Mouse (Mus musculus): ENCODE results near the gene Cyb561a3. TPM values are rescaled to one million over a fixed set of nuclear protein-coding genes. Genes with fewer than 3 reads are reported as not detected.

The Cyb561a3 gene
- polyA plus RNA-seq, 1 experiment from 2014 or later, result 22.8 TPM

- H3K4me2 ChIP-seq (ENCODE audit: low read depth, low read length), result no peak overlapping the region
- H3K4me1 ChIP-seq (ENCODE audit: control insufficient read depth, insufficient read depth, low read length), result peaks cover 24% of the 10 kb centered on the region
- no peaks in the 10 kb centered on the region for H3K9me3 ChIP-seq (replicated peaks; ENCODE audit: control insufficient read depth, low read length)
- H3K27ac ChIP-seq (ENCODE audit: low read length), result peak overlapping the region; percentile 94
- peaks cover 14% of the 10 kb centered on the region for H3K36me3 ChIP-seq (ENCODE audit: control insufficient read depth, insufficient read depth)
- no peak for ATAC-seq (replicated peaks; ENCODE audit: extremely low read depth, insufficient read depth, low FRiP score)
- peak overlapping the region; percentile 98 for H3K9ac ChIP-seq (ENCODE audit: low read length)
- H3K27me3 ChIP-seq (ENCODE audit: control insufficient read depth, insufficient read depth, low read length), result no peaks in the 10 kb centered on the region
- WGBS, result 76% methylated on average over 18 of the region's 18 CpGs
- H3K4me3 ChIP-seq (ENCODE audit: low read length), result no peak overlapping the region
Measured at GRCm38 (mm10) chr19:10603660-10604523, 26.9 kb downstream of the Cyb561a3 start.

- H3K4me3 ChIP-seq (ENCODE audit: low read length), result peak overlapping the region; percentile 94
- peak overlapping the region; percentile 98 for H3K9ac ChIP-seq (ENCODE audit: low read length)
- H3K9me3 ChIP-seq (replicated peaks; ENCODE audit: control insufficient read depth, low read length), result no peaks in the 10 kb centered on the region
- WGBS, result 49% methylated on average over 3 of the region's 3 CpGs
- no peaks in the 10 kb centered on the region for H3K27me3 ChIP-seq (ENCODE audit: control insufficient read depth, insufficient read depth, low read length)
- H3K36me3 ChIP-seq (ENCODE audit: control insufficient read depth, insufficient read depth), result peaks cover 17% of the 10 kb centered on the region
- H3K27ac ChIP-seq (ENCODE audit: low read length), result peak overlapping the region; percentile 94
- ATAC-seq (replicated peaks; ENCODE audit: extremely low read depth, insufficient read depth, low FRiP score), result no peak
- H3K4me1 ChIP-seq (ENCODE audit: control insufficient read depth, insufficient read depth, low read length), result peaks cover 24% of the 10 kb centered on the region
- H3K4me2 ChIP-seq (ENCODE audit: low read depth, low read length), result peak overlapping the region; percentile 74
Measured at GRCm38 (mm10) chr19:10604534-10604933, 27.6 kb downstream of the Cyb561a3 start.

DNA sequence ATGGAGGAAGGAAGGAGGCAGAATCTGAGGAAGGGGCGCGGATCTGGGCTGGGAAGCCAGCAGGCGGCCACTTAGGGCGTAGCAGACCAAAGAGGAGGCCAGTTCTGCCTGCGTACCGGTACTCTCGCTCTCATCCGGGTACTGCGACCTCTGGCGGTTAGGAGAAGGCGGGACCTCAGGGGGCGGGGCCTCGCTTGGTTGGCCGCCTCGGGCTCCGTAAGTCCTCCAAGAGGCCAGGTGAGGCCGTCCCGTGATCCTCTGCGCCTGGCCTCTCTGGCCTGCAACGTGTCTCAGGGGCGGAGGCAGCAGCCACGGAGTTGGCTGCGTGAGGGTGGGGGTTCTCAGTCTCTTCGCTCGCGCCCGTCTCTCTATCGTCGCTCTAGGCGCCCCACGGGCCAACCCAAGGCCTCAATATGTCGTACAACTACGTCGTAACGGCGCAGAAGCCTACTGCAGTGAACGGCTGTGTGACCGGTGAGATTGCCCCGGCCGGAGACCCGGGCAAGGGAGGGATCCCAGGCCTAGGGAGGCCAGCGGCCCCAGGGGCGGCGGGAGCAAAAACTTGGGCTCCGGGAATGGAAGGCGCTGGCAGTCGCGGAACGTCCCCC is 28.4 kb downstream of the Cyb561a3 start, which contains the start of the genes Ddb1 and Tkfc:
Ddb1 (plus strand) TSS at position 35 of the 608 bp plus-strand sequence.
Tkfc (minus strand) TSS at position 362 of the 608 bp plus-strand sequence.
- peak within 1 kb of the TSS; percentile 96 for H3K27ac ChIP-seq (ENCODE audit: low read length)
- no peaks in the 10 kb centered on the region for H3K27me3 ChIP-seq (ENCODE audit: control insufficient read depth, insufficient read depth, low read length)
- peak within 1 kb of the TSS; percentile 94 for H3K4me3 ChIP-seq (ENCODE audit: low read length)
- peaks cover 24% of the 10 kb centered on the region for H3K36me3 ChIP-seq (ENCODE audit: control insufficient read depth, insufficient read depth)
- H3K4me1 ChIP-seq (ENCODE audit: control insufficient read depth, insufficient read depth, low read length), result peaks cover 24% of the 10 kb centered on the region
- ATAC-seq (replicated peaks; ENCODE audit: extremely low read depth, insufficient read depth, low FRiP score), result peak; percentile 97
- H3K9ac ChIP-seq (ENCODE audit: low read length), result peak within 1 kb of the TSS; percentile 98
- no peaks in the 10 kb centered on the region for H3K9me3 ChIP-seq (replicated peaks; ENCODE audit: control insufficient read depth, low read length)
- H3K4me2 ChIP-seq (ENCODE audit: low read depth, low read length), result peak within 1 kb of the TSS; percentile 74
- under 1% methylated on average over 49 of the region's 49 CpGs for WGBS

DNA sequence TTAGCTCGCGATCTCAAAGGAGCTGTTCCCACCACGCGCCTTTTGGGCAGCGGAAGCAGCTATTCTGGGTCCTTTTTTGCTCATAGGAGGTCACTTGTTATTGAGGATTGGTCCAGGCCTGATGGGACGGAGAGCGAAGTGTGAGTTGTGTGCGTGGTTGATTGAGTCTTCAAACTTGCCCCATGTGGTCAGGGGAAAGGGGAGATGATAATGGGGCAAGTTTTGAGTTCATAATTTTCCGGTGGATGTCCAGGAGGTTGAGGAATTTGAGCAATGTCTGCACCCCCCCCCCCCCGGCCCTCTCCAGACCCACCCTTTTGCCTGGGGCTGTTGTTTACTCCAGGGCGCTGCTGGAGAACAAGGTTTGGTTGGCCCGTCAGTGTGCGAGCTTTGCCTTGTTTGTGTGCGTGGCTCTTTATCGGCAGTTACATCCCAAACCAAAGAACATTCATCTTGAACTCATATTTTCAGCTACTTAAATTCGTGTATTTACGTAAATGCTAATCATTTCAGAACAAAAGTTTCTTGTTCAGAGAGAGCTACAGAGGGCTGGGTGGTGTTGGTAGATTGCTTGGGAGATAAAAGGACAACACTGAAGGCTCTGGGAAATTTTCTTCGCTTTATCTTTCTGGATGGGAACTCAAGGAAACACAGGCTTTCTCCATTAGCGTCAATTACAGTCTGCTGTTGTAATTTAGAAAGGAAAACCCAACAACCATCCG is 29.1 kb downstream of the Cyb561a3 start:
- H3K4me1 ChIP-seq (ENCODE audit: control insufficient read depth, insufficient read depth, low read length), result peaks cover 24% of the 10 kb centered on the region
- no peaks in the 10 kb centered on the region for H3K27me3 ChIP-seq (ENCODE audit: control insufficient read depth, insufficient read depth, low read length)
- peaks cover 30% of the 10 kb centered on the region for H3K36me3 ChIP-seq (ENCODE audit: control insufficient read depth, insufficient read depth)
- H3K9me3 ChIP-seq (replicated peaks; ENCODE audit: control insufficient read depth, low read length), result no peaks in the 10 kb centered on the region
- H3K4me3 ChIP-seq (ENCODE audit: low read length), result peak overlapping the region; percentile 94
- H3K27ac ChIP-seq (ENCODE audit: low read length), result peak overlapping the region; percentile 96
- 3% methylated on average over 20 of the region's 20 CpGs for WGBS
- H3K4me2 ChIP-seq (ENCODE audit: low read depth, low read length), result peak overlapping the region; percentile 64
- peak overlapping the region; percentile 98 for H3K9ac ChIP-seq (ENCODE audit: low read length)
- 0 out of 2 replicates have a peak, but pooled peaks have one; percentile 8 for ATAC-seq (replicated peaks; ENCODE audit: extremely low read depth, insufficient read depth, low FRiP score)

GRCm38 (mm10) chr19:10608573-10609240 is 31.7 kb downstream of the Cyb561a3 start:
- H3K36me3 ChIP-seq (ENCODE audit: control insufficient read depth, insufficient read depth), result peaks cover 54% of the 10 kb centered on the region
- no peak overlapping the region for H3K9ac ChIP-seq (ENCODE audit: low read length)
- 72% methylated on average over 5 of the region's 5 CpGs for WGBS
- H3K27ac ChIP-seq (ENCODE audit: low read length), result 0 out of 2 replicates have a peak overlapping the region, but pooled peaks have one; percentile 7
- H3K9me3 ChIP-seq (replicated peaks; ENCODE audit: control insufficient read depth, low read length), result no peaks in the 10 kb centered on the region
- no peak overlapping the region for H3K4me2 ChIP-seq (ENCODE audit: low read depth, low read length)
- no peaks in the 10 kb centered on the region for H3K27me3 ChIP-seq (ENCODE audit: control insufficient read depth, insufficient read depth, low read length)
- H3K4me3 ChIP-seq (ENCODE audit: low read length), result no peak overlapping the region
- peaks cover 15% of the 10 kb centered on the region for H3K4me1 ChIP-seq (ENCODE audit: control insufficient read depth, insufficient read depth, low read length)
- ATAC-seq (replicated peaks; ENCODE audit: extremely low read depth, insufficient read depth, low FRiP score), result no peak

- Histone ChIP-seq H3K27me3 (ENCODE audit: control insufficient read depth, insufficient read depth, low read length) (0 out of 2 replicates have a peak, but pooled peaks cover 2% of the 10 kb centered on the region), H3K4me2 (ENCODE audit: low read depth, low read length) (peak within 1 kb of the TSS; percentile 99), H3K4me3 (ENCODE audit: low read length) (peak within 1 kb of the TSS; percentile 55), H3K4me1 (ENCODE audit: control insufficient read depth, insufficient read depth, low read length) (peaks cover 13% of the 10 kb centered on the region), H3K36me3 (ENCODE audit: control insufficient read depth, insufficient read depth) (peaks cover 8% of the 10 kb centered on the region), H3K9ac (ENCODE audit: low read length) (peak within 1 kb of the TSS; percentile 74), H3K27ac (ENCODE audit: low read length) (0 out of 2 replicates have a peak within 1 kb of the TSS, but pooled peaks have one; percentile 0), H3K9me3 (replicated peaks; ENCODE audit: control insufficient read depth, low read length) (no peaks in the 10 kb centered on the region)
- WGBS, result 2% methylated on average over 32 of the region's 32 CpGs
- ATAC-seq (replicated peaks; ENCODE audit: extremely low read depth, insufficient read depth, low FRiP score), result peak; percentile 76
Measured at GRCm38 (mm10) chr19:10634106-10634871, 57.3 kb downstream of the Cyb561a3 start, which contains the start of gene Vwce. Gene Vwce (plus strand): TSS chr19:10634213.

DNA sequence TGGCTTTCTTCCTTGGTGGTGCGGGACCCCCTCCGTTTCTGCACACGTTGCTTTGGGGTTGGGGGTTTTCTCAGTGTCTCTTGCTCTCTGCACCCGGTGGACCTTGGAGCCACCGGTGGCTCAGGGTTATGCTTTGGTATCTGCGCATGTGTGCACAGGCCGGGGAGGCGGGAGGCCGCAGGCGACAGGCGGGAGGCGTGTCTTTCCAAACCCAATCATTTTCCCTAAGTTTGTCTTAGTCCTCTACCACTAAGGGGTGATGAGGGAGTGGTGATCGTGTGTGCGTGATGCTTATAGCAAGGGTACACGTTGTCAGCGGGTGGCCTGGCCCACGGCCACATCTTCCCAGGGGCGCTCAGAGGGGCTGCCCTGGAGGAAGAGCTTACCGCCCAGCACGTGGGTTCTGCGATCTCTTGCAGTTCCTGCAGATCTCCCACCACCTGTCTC is 57.9 kb downstream of the Cyb561a3 start:
- Histone ChIP-seq H3K4me1 (ENCODE audit: control insufficient read depth, insufficient read depth, low read length) (peaks cover 13% of the 10 kb centered on the region), H3K4me2 (ENCODE audit: low read depth, low read length) (peak overlapping the region; percentile 99), H3K9ac (ENCODE audit: low read length) (peak overlapping the region; percentile 74), H3K27ac (ENCODE audit: low read length) (0 out of 2 replicates have a peak overlapping the region, but pooled peaks have one; percentile 0), H3K36me3 (ENCODE audit: control insufficient read depth, insufficient read depth) (peaks cover 2% of the 10 kb centered on the region), H3K4me3 (ENCODE audit: low read length) (peak overlapping the region; percentile 55), H3K9me3 (replicated peaks; ENCODE audit: control insufficient read depth, low read length) (no peaks in the 10 kb centered on the region), H3K27me3 (ENCODE audit: control insufficient read depth, insufficient read depth, low read length) (0 out of 2 replicates have a peak, but pooled peaks cover 2% of the 10 kb centered on the region)
- WGBS, result under 1% methylated on average over 21 of the region's 21 CpGs
- peak; percentile 73 for ATAC-seq (replicated peaks; ENCODE audit: extremely low read depth, insufficient read depth, low FRiP score)
